Mouse (Mus musculus) C2C12 (cell line): ENCODE measurements around the gene Mthfr. TPM values are rescaled to one million over a fixed set of nuclear protein-coding genes. Genes with fewer than 3 reads are reported as not detected.

ENCODE experiments used
- H3K27me3 ChIP-seq: one replicate; pipeline ENCODE4 v1.6.1; 2011; ENCODE audit not compliant: control insufficient read depth, insufficient read depth, insufficient read length
- H3K36me3 ChIP-seq: one replicate; pipeline ENCODE4 v1.6.1; 2011; ENCODE audit not compliant: control insufficient read depth, insufficient read depth
- H3K4me3 ChIP-seq: one replicate; pipeline ENCODE4 v1.5.1; 2011; ENCODE audit warnings: mild to moderate bottlenecking, control low read depth; ENCODE audit not compliant: poor library complexity, insufficient read depth, severe bottlenecking
- H3K79me2 ChIP-seq: one replicate; pipeline ENCODE4 v1.6.1; 2011; ENCODE audit not compliant: control insufficient read depth, insufficient read depth
- H3K79me3 ChIP-seq: one replicate; pipeline ENCODE4 v1.6.1; 2011; ENCODE audit warnings: low read depth, control low read depth
- H3ac ChIP-seq: one replicate; pipeline ENCODE3; 2011; ENCODE audit warnings: low read depth; ENCODE audit not compliant: control insufficient read depth, insufficient read length
- CEBPB ChIP-seq: IDR thresholded peaks from one replicate; pipeline ENCODE4 v1.6.1; 2011; ENCODE audit warnings: low read depth, mild to moderate bottlenecking, control low read depth, moderate library complexity
- CTCF ChIP-seq: IDR thresholded peaks from one replicate; pipeline ENCODE4 v1.5.1; 2011; ENCODE audit not compliant: control insufficient read depth, insufficient read depth, insufficient read length
- FOSL1 ChIP-seq: IDR thresholded peaks from one replicate; pipeline ENCODE4 v1.8.0; 2011; ENCODE audit warnings: mild to moderate bottlenecking, low read length; ENCODE audit not compliant: poor library complexity, insufficient read depth, severe bottlenecking
- MAX ChIP-seq: IDR thresholded peaks from one replicate; pipeline ENCODE4 v1.6.1; 2011; ENCODE audit warnings: mild to moderate bottlenecking, control low read depth
- MYOD1 ChIP-seq: IDR thresholded peaks from one replicate; pipeline ENCODE4 v1.6.1; 2011; ENCODE audit warnings: low read depth; ENCODE audit not compliant: control insufficient read depth, insufficient read length
- MYOG ChIP-seq: IDR thresholded peaks from one replicate; pipeline ENCODE4 v1.6.1; 2011; ENCODE audit not compliant: control insufficient read depth, insufficient read length; ENCODE audit errors: extremely low read depth
- USF1 ChIP-seq: IDR thresholded peaks from one replicate; pipeline ENCODE4 v1.6.1; 2011; ENCODE audit warnings: low read depth, mild to moderate bottlenecking, control low read depth, moderate library complexity
- polyA plus RNA-seq: library from polyadenylated mRNA; unstranded; fragments of >200 nt; fragmentation: generic; extraction: Trizol; gene quantifications from one replicate; pipeline ENCODE4 v1.2.1, GENCODE M21; 2012; ENCODE audit warnings: missing spikeins

Mthfr gene
- polyA plus RNA-seq, 1 experiment, result 16.1 TPM

GRCm38 (mm10) chr4:148094161-148094560 lies 55.3 kb downstream of the Mthfr start:
- H3K79me2 ChIP-seq, result no peaks in the 10 kb centered on the region
- no peaks in the 10 kb centered on the region for H3K36me3 ChIP-seq
- no peaks in the 10 kb centered on the region for H3K79me3 ChIP-seq
- no peak overlapping the region for H3K4me3 ChIP-seq
- TF ChIP-seq CEBPB (no peak), MYOD1 (no peak), CTCF (no peak), USF1 (no peak), MAX (no peak), FOSL1 (no peak), MYOG (no peak)
- no peak overlapping the region for H3ac ChIP-seq
- H3K27me3 ChIP-seq, result peaks cover 13% of the 10 kb centered on the region

DNA sequence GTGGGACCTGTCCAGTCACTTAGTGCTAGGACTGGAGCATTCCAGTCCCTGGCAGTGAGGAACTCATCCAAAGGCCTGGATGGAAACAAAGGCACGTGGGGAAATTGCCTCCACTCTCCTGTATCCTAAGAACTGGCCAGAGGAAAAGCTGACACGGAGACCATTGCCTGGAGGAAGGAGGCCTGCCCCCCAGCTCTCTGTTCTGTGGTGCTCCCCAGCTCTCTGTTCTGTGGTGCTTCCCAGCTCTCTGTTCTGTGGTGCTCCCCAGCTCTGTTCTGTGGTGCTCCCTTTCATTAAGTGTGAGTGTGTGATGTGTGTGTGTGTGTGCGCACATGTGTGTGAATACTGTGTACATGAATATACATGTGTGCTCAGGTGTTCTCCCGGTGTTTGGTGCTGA lies 56.2 kb downstream of the Mthfr start:
- H3K4me3 ChIP-seq, result no peak overlapping the region
- no peak for TF ChIP-seq MYOG
- TF ChIP-seq MAX, result no peak
- TF ChIP-seq CEBPB, result no peak
- no peak for TF ChIP-seq CTCF
- TF ChIP-seq USF1, result no peak
- TF ChIP-seq MYOD1, result no peak
- no peak for TF ChIP-seq FOSL1

GRCm38 (mm10) chr4:148097936-148098335 lies 59.1 kb downstream of the Mthfr start:
- peaks cover 38% of the 10 kb centered on the region for H3K27me3 ChIP-seq

More for the DNA sequence above, 56.2 kb downstream of the Mthfr start:
- H3K79me3 ChIP-seq, result no peaks in the 10 kb centered on the region
- H3K36me3 ChIP-seq, result no peaks in the 10 kb centered on the region
- H3ac ChIP-seq, result no peak overlapping the region
- H3K79me2 ChIP-seq, result no peaks in the 10 kb centered on the region
- H3K27me3 ChIP-seq, result peaks cover 20% of the 10 kb centered on the region

GRCm38 (mm10) chr4:148098666-148099065 lies 59.8 kb downstream of the Mthfr start:
- Histone ChIP-seq H3K4me3 (no peak overlapping the region), H3K36me3 (no peaks in the 10 kb centered on the region), H3K79me2 (no peaks in the 10 kb centered on the region), H3ac (no peak overlapping the region), H3K79me3 (no peaks in the 10 kb centered on the region), H3K27me3 (peaks cover 38% of the 10 kb centered on the region)
- TF ChIP-seq CTCF, result no peak
- TF ChIP-seq CEBPB, result no peak
- TF ChIP-seq MYOG, result no peak
- TF ChIP-seq MAX, result no peak

More at GRCm38 (mm10) chr4:148097936-148098335, 59.1 kb downstream of the Mthfr start:
- Histone ChIP-seq H3K79me2 (no peaks in the 10 kb centered on the region), H3ac (no peak overlapping the region), H3K4me3 (no peak overlapping the region), H3K79me3 (no peaks in the 10 kb centered on the region), H3K36me3 (no peaks in the 10 kb centered on the region)
- TF ChIP-seq MYOD1, result no peak
- TF ChIP-seq FOSL1, result no peak
- TF ChIP-seq USF1, result no peak
- no peak for TF ChIP-seq MYOG
- no peak for TF ChIP-seq CEBPB
- no peak for TF ChIP-seq MAX
- no peak for TF ChIP-seq CTCF

DNA sequence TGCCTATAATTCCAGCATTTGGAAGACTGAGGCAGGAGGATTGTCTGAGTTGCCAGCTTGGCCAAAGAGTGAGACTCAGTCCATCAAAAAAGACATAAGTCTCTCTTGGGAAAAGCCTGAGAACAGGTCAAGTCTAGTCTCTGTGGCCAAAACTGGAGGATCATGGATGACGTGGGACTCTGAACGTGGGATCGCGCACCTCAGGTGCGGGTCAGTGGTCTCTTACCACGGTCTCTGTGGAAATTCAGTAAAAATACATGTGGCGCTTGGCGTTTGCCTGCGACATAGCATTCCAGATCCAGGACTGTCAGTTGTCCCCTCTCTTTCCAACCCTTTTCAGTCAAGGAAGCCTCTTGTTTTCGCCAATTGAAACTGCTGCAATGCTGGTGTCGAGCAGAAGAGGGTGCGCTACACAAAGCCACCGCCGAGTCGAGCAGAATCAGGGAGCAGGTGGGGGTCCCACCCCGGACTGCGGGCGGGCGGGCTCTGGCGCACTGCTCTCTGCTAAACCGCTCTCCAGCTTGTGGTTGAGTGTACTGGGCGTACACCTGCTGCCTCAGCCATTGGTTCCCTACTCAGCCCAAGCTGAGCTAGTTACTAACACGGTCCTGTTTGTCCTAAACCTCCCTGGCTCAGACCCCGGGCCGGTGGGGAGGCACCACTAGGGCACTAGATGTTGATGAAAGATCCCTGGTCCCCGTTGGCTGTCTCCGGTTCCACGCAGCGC lies 63.1 kb downstream of the Mthfr start:
- no peaks in the 10 kb centered on the region for H3K79me2 ChIP-seq
- H3K4me3 ChIP-seq, result no peak overlapping the region
- H3K36me3 ChIP-seq, result no peaks in the 10 kb centered on the region
- H3K27me3 ChIP-seq, result peaks cover 32% of the 10 kb centered on the region
- no peaks in the 10 kb centered on the region for H3K79me3 ChIP-seq
- no peak overlapping the region for H3ac ChIP-seq
- TF ChIP-seq CEBPB, result no peak
- TF ChIP-seq CTCF, result peak; percentile 16
- TF ChIP-seq MYOD1, result no peak

DNA sequence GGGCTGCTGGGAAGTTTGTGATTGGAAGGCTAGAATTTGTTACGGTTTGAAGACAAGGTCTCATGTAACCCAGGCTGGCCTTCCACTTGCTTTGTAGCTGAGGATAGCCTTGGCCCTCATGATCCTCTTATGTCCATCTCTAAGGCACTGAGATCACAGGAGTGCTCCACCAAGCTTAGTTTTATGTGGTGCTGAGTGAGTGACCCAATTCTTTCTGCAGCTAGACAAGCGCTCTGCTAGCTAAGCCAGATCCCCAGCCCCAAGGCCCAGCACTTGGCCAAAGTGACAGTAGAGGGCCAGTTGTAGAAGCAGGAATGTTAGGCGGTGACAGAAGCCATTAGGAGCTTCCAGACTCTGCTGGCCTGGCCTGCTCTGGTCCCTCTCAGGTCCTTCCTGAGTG lies 65.3 kb downstream of the Mthfr start:
- peaks cover 25% of the 10 kb centered on the region for H3K27me3 ChIP-seq
- H3K36me3 ChIP-seq, result no peaks in the 10 kb centered on the region
- TF ChIP-seq MAX (no peak), CEBPB (no peak), USF1 (no peak), CTCF (no peak), MYOD1 (no peak), MYOG (no peak), FOSL1 (no peak)
- no peak overlapping the region for H3ac ChIP-seq
- no peak overlapping the region for H3K4me3 ChIP-seq
- no peaks in the 10 kb centered on the region for H3K79me2 ChIP-seq
- no peaks in the 10 kb centered on the region for H3K79me3 ChIP-seq
